Mouse (Mus musculus) kidney, postnatal 10 days (tissue): ENCODE results near the gene Pbxip1.

Experiments used
- DNase-seq: peaks from one replicate; pipeline ENCODE4 v3.0.0; 2021; ENCODE audit warnings: mixed read lengths

The Pbxip1 gene

GRCm38 (mm10) chr3:89436176-89437113 lies at the start of gene Pbxip1:
Pbxip1 (plus strand) TSS chr3:89436706.
- DNase-seq, result peak; percentile 82

- no peak for DNase-seq
Measured at GRCm38 (mm10) chr3:89387632-89388031, 48.9 kb upstream of the Pbxip1 start.

GRCm38 (mm10) chr3:89388134-89388881 lies 48.2 kb upstream of the Pbxip1 start:
- peak; percentile 63 for DNase-seq

GRCm38 (mm10) chr3:89388901-89389740 lies 47.4 kb upstream of the Pbxip1 start:
- DNase-seq, result peak; percentile 48

- DNase-seq, result peak; percentile 42
Measured at GRCm38 (mm10) chr3:89390111-89390515, 46.4 kb upstream of the Pbxip1 start.

- peak; percentile 56 for DNase-seq
Measured at GRCm38 (mm10) chr3:89390699-89391662, 45.5 kb upstream of the Pbxip1 start.

GRCm38 (mm10) chr3:89391663-89392511 lies 44.6 kb upstream of the Pbxip1 start:
- DNase-seq, result peak; percentile 77

- peak; percentile 73 for DNase-seq
Measured at GRCm38 (mm10) chr3:89392871-89393311, 43.6 kb upstream of the Pbxip1 start.

GRCm38 (mm10) chr3:89393605-89394004 lies 42.9 kb upstream of the Pbxip1 start:
- peak; percentile 99 for DNase-seq

GRCm38 (mm10) chr3:89394006-89394893 lies 42.3 kb upstream of the Pbxip1 start, which contains the start of gene Zbtb7b:
Zbtb7b (minus strand) TSS chr3:89394776.
- peak; percentile 90 for DNase-seq

- peak; percentile 92 for DNase-seq
Measured at GRCm38 (mm10) chr3:89394894-89395256, 41.6 kb upstream of the Pbxip1 start.

GRCm38 (mm10) chr3:89395419-89395805 lies 41.1 kb upstream of the Pbxip1 start:
- DNase-seq, result peak; percentile 49

- peak; percentile 87 for DNase-seq
Measured at GRCm38 (mm10) chr3:89395806-89396653, 40.5 kb upstream of the Pbxip1 start.

GRCm38 (mm10) chr3:89396654-89397005 lies 39.9 kb upstream of the Pbxip1 start:
- no peak for DNase-seq

- no peak for DNase-seq
Measured at GRCm38 (mm10) chr3:89401329-89401728, 35.2 kb upstream of the Pbxip1 start.

GRCm38 (mm10) chr3:89402693-89403092 lies 33.8 kb upstream of the Pbxip1 start, which contains the start of gene Lenep:
Lenep (minus strand) TSS chr3:89402793.
- no peak for DNase-seq

- no peak for DNase-seq
Measured at GRCm38 (mm10) chr3:89406887-89407286, 29.6 kb upstream of the Pbxip1 start.

GRCm38 (mm10) chr3:89408448-89408847 lies 28.1 kb upstream of the Pbxip1 start:
- DNase-seq, result no peak
